Mouse (Mus musculus) hindbrain, embryonic 14.5 days (tissue): ENCODE data around the gene Slc34a1. TPM values are rescaled to one million over a fixed set of nuclear protein-coding genes. Genes with fewer than 3 reads are reported as not detected.

Source experiments
- ATAC-seq: fragments of 200-750 bp; cut with Nextera tagmentation; 2 replicates; pipeline ENCODE4 v1.8.0; 2017; ENCODE audit warnings: moderate number of reproducible peaks, mild to moderate bottlenecking, moderate TSS enrichment, moderate library complexity; ENCODE audit not compliant: low FRiP score
- DNase-seq: peaks from one replicate; pipeline ENCODE4 v3.0.0-alpha.2; 2015; ENCODE audit warnings: low spot score
- H3K27ac ChIP-seq: fragments of 300-500 bp; sonication (generic); 2 replicates; pipeline ENCODE4 v1.5.1; 2014; ENCODE audit warnings: mild to moderate bottlenecking, moderate library complexity
- H3K27me3 ChIP-seq: fragments of 300-500 bp; sonication (generic); 2 replicates; pipeline ENCODE4 v1.6.1; 2014; ENCODE audit warnings: mild to moderate bottlenecking, low read length, mixed read lengths; ENCODE audit not compliant: control insufficient read depth, insufficient read depth
- H3K36me3 ChIP-seq: fragments of 300-500 bp; sonication (generic); replicated peaks from 2 replicates; pipeline ENCODE4 v1.6.1; 2014; ENCODE audit not compliant: control insufficient read depth, insufficient read depth
- H3K4me1 ChIP-seq: fragments of 300-500 bp; sonication (generic); replicated peaks from 2 replicates; pipeline ENCODE4 v1.6.1; 2014; ENCODE audit warnings: antibody characterized with exemption, low read length, mixed read lengths; ENCODE audit not compliant: control insufficient read depth, insufficient read depth
- H3K4me2 ChIP-seq: fragments of 300-500 bp; sonication (generic); replicated peaks from 2 replicates; pipeline ENCODE4 v1.6.1; 2014; ENCODE audit warnings: mild to moderate bottlenecking, moderate library complexity
- H3K4me3 ChIP-seq: fragments of 300-500 bp; sonication (generic); replicated peaks from 2 replicates; pipeline ENCODE4 v1.5.1; 2014; ENCODE audit warnings: mild to moderate bottlenecking, low read length
- H3K9ac ChIP-seq: fragments of 300-500 bp; sonication (generic); 2 replicates; pipeline ENCODE4 v1.6.1; 2014
- H3K9me3 ChIP-seq: fragments of 300-500 bp; sonication (generic); 2 replicates; pipeline ENCODE4 v1.6.1; 2016; ENCODE audit warnings: low read length; ENCODE audit not compliant: control insufficient read depth
- WGBS: fragments of 180-500 bp; shearing (Covaris S2); extraction: QIAGEN DNeasy Blood & Tissue Kit; methylation state at CpG from one replicate; pipeline ENCODE4 v1.1.7; 2014; 5-methylcytosine and 5-hydroxymethylcytosine counted together
- polyA plus RNA-seq: library from polyadenylated mRNA; unstranded; fragments of >200 nt; fragmentation: Nextera tagmentation; extraction: Ambion mirVana; gene quantifications from 2 replicates; pipeline ENCODE4 v1.2.1, GENCODE M21; 2014

The Slc34a1 gene
- polyA plus RNA-seq, 1 experiment from 2014 or later: not detected

GRCm38 (mm10) chr13:55413333-55413732 is 15.3 kb downstream of the Slc34a1 start:
- DNase-seq (no peak), ATAC-seq (no peak)
- Histone ChIP-seq H3K27me3 (peaks cover 9% of the 10 kb centered on the region; the same call in 1 of the 2 replicates), H3K27ac (no peak overlapping the region), H3K4me1 (no peaks in the 10 kb centered on the region; the same call in 1 of the 2 replicates), H3K9ac (no peak overlapping the region), H3K4me2 (no peak overlapping the region), H3K36me3 (no peaks in the 10 kb centered on the region), H3K4me3 (no peak overlapping the region), H3K9me3 (no peaks in the 10 kb centered on the region)
- 86% methylated on average over 12 of the region's 12 CpGs for WGBS

DNA sequence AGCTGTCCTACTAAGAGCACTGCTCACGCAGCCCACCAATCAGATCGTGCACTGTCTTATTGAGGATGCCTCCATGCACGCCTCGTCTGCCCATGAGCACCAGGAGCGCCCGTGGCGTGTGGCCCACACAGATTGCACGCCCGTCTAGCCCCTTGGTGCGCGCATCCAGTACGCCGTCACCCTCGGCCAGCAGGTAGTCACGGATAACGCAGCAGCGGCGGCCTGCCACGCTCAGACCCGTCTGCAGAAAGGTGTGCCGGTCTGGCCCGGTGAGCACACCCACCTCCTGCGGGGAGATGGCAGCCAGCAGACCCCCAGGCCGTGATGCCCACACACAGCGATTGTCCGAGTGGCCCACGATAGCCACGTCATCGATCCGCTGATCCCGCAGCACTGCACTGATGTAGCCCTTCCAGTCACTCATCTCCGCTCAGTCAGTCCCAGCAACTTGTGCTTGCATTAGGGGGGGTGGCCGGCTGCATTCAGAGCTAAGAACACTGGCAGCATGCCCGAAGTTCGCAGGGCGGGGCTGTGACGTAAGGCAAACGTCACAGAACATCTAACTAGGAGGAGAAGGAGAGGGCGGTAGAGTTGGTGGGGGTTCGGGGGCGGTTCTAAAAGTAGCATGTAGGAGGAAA is 16.9 kb downstream of the Slc34a1 start, which contains the start of gene Pfn3:
Gene Pfn3 (minus strand): TSS at position 490 of the 638 bp plus-strand sequence.
- peaks cover 24% of the 10 kb centered on the region for H3K27me3 ChIP-seq
- DNase-seq (peak; percentile 80), ATAC-seq (peak; percentile 62; the same call in 1 of the 2 replicates)
- H3K4me1 ChIP-seq: no peaks in the 10 kb centered on the region; the same call in 1 of the 2 replicates
- H3K4me2 ChIP-seq: peak within 1 kb of the TSS; percentile 71
- no peaks in the 10 kb centered on the region for H3K36me3 ChIP-seq
- 10% methylated on average over 41 of the region's 41 CpGs for WGBS
- no peak within 1 kb of the TSS; the same call in 1 of the 2 replicates for H3K27ac ChIP-seq
- H3K4me3 ChIP-seq: peak within 1 kb of the TSS; percentile 38
- H3K9ac ChIP-seq: peak within 1 kb of the TSS; percentile 65
- H3K9me3 ChIP-seq: no peaks in the 10 kb centered on the region

DNA sequence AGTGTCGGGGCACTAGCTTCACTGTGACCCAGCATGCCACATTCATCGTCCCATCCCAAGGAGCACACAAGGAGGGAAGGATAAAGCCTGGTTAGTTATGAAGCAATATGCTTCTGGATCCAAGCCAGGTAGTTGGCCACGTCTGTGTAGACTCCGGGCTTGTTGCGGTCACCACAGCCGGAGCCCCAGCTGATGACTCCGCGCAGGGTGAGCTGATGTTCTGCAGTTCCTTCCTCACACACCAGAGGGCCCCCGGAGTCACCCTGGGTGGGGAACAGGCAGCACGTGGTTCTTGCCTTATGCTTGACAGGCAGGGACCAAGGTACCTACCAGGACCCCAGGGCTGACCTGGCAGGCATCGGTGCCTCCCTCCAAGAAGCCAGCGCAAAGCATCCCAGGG is 20.0 kb downstream of the Slc34a1 start:
- Histone ChIP-seq H3K36me3 (no peaks in the 10 kb centered on the region), H3K9ac (no peak overlapping the region), H3K9me3 (no peaks in the 10 kb centered on the region), H3K4me2 (peak overlapping the region; percentile 33), H3K4me1 (peaks cover 6% of the 10 kb centered on the region), H3K27ac (no peak overlapping the region), H3K4me3 (no peak overlapping the region), H3K27me3 (peaks cover 47% of the 10 kb centered on the region)
- ATAC-seq (peak; percentile 64; the same call in 1 of the 2 replicates), DNase-seq (peak; percentile 81)
- 9% methylated on average over 12 of the region's 12 CpGs for WGBS

DNA sequence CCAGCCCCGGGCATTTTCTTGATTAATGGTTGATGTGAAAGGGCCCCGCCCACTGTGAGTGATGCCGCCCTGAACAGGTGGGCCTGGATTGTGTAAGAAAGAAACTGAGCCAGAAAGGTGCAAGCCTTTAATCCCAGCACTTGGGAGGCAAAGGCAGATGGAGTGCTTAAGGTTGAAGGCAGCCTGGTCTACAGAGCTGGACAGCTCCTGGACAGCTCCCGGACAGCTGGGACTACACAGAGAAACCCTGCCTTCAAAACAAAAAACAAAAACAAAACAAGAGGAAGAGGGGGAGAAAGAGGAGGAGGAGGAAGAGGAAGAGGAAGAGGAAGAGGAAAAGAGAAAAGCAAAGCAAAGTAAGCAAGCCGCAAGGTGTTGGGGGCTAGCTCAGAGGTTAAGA is 21.2 kb downstream of the Slc34a1 start:
- H3K27ac ChIP-seq: no peak overlapping the region
- no peak overlapping the region for H3K9ac ChIP-seq
- DNase-seq: no peak
- peaks cover 6% of the 10 kb centered on the region for H3K4me1 ChIP-seq
- no peak overlapping the region for H3K4me2 ChIP-seq
- H3K27me3 ChIP-seq: peaks cover 47% of the 10 kb centered on the region
- no peak for ATAC-seq
- no peaks in the 10 kb centered on the region for H3K9me3 ChIP-seq
- H3K36me3 ChIP-seq: no peaks in the 10 kb centered on the region
- no peak overlapping the region for H3K4me3 ChIP-seq
- WGBS: 83% methylated on average over 5 of the region's 5 CpGs

DNA sequence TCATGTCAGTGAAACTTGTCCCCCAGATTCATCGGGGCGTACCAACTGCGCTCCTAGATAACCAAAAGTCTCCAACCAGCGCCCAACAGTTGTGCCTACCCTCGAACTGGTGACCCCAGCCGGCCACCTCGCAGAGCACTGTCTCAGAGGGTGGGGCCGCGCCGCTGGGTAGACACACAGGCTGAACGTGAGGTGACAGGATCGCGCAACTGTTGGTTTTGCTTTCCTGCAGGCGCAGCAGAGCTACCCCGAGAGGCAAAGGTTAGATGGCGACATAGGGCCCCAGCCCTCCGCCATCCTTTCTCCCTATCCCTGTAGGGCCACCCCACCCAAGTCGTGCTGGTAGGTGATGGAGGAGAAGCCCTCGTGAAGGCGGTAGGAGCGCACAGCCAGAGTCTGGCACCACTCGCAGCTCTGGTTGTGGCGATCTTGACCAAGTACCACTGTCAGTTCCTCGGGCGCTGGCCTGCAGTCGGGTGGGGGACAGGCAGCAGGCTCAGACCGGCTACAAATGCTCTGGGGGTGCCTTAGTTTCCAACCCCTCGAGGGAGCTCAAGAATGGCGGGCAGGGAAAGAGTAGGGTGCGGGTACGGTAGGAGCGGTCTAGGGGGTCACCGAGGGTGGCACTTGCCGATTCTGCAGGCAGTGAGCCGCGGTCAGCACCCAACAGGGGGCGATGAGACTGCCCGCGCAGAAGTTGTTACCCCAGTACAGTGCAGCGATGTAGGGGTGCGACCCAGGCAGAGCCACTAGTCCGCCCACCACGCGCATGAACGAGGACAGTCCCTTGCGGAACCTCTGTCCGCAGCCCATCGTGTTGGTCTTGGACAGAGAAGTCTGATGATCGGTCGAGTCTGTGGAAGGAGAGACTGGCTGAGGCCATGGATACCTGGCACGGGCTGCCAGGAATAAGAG is 22.3 kb downstream of the Slc34a1 start:
- H3K4me3 ChIP-seq: no peak overlapping the region; the same call in 1 of the 2 replicates
- no peak overlapping the region for H3K9ac ChIP-seq

DNA sequence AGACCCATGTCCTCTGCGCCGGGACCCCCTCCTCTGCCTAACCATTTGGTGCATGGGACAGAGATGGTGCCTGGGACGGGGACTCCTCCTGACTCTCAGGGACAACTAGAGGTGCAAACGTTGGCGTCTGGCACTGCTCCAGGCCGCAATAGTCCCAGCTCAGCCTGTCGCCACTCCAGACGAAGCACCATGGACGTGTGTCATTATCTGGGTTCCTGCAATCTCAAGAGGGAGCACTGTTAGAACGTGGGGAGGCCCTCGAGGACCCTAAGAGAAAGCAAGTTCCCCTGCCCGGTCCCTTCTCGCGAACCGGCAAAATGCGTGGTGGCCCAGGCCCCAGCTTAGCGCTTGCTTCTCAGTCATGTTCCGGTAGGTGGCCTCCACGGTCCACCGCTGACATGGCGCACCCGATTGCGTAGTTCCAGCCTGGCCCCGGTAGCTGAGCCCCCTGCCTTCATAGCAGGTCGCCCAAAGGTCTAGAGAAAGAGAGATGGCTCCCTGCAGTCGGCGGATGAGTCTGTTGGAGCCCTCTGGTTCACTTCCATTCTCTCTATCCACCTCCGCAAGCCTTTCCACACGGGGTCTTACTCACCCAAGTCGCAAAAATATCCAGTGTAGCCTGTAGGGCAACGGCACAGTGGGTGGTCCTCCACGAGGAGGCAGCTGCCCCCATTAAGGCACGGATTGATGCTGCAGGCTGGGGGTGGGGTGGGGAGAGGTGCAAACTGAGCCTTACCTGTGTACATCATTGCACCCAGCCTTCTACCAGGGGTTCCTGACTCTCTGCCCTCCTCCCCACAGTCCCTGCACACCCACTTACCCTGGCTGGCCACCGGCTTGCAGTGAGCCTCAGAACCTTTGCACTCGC is 23.2 kb downstream of the Slc34a1 start:
- Histone ChIP-seq H3K9me3 (no peaks in the 10 kb centered on the region), H3K4me3 (peak overlapping the region; percentile 13), H3K9ac (peak overlapping the region; percentile 35; the same call in 1 of the 2 replicates), H3K36me3 (no peaks in the 10 kb centered on the region), H3K27me3 (peaks cover 47% of the 10 kb centered on the region), H3K27ac (no peak overlapping the region), H3K4me2 (peak overlapping the region; percentile 41), H3K4me1 (peaks cover 6% of the 10 kb centered on the region; the same call in 1 of the 2 replicates)
- ATAC-seq: peak; percentile 68; the same call in 1 of the 2 replicates
- peak; percentile 71 for DNase-seq
- whole genome bisulfite sequencing: 15% methylated on average over 35 of the region's 35 CpGs

More for the DNA sequence above, 22.3 kb downstream of the Slc34a1 start:
- no peaks in the 10 kb centered on the region for H3K9me3 ChIP-seq
- peak overlapping the region; percentile 41 for H3K4me2 ChIP-seq
- H3K27ac ChIP-seq: no peak overlapping the region
- H3K36me3 ChIP-seq: no peaks in the 10 kb centered on the region
- ATAC-seq: no peak
- no peak for DNase-seq
- peaks cover 47% of the 10 kb centered on the region for H3K27me3 ChIP-seq
- 32% methylated on average over 51 of the region's 51 CpGs for WGBS
- peaks cover 6% of the 10 kb centered on the region; the same call in 1 of the 2 replicates for H3K4me1 ChIP-seq

GRCm38 (mm10) chr13:55426613-55427012 is 28.6 kb downstream of the Slc34a1 start, which contains the start of gene F12:
Gene F12 (minus strand): TSS chr13:55426793.
- Histone ChIP-seq H3K27ac (no peak within 1 kb of the TSS), H3K4me1 (no peaks in the 10 kb centered on the region), H3K36me3 (no peaks in the 10 kb centered on the region), H3K9me3 (no peaks in the 10 kb centered on the region), H3K9ac (no peak within 1 kb of the TSS), H3K4me2 (no peak within 1 kb of the TSS), H3K4me3 (no peak within 1 kb of the TSS), H3K27me3 (peaks cover 7% of the 10 kb centered on the region; the same call in 1 of the 2 replicates)
- DNase-seq (no peak), ATAC-seq (no peak)
- 91% methylated on average over 10 of the region's 10 CpGs for WGBS

GRCm38 (mm10) chr13:55429226-55429888 is 31.4 kb downstream of the Slc34a1 start:
- Histone ChIP-seq H3K4me1 (no peaks in the 10 kb centered on the region), H3K36me3 (no peaks in the 10 kb centered on the region), H3K9ac (no peak overlapping the region), H3K4me2 (no peak overlapping the region), H3K4me3 (no peak overlapping the region), H3K9me3 (no peaks in the 10 kb centered on the region), H3K27ac (no peak overlapping the region), H3K27me3 (no peaks in the 10 kb centered on the region)
- DNase-seq: no peak
- WGBS: 81% methylated on average over 12 of the region's 12 CpGs
- no peak for ATAC-seq
